In genomic region chr6:125073825-125074224, GRCm38 (mm10) we compare ENCODE assay signal across 25 mouse cellular contexts. TPM values are rescaled to one million over a fixed set of nuclear protein-coding genes. Genes with fewer than 3 reads are reported as not detected.
DNase-seq lines count a peak whose midpoint lies in the region; ATAC-seq and TF ChIP-seq lines count a peak whose summit lies in the region.
"Had no signal": no experiment of that assay in that cellular context is flagged by ENCODE, and none has a peak within 500 bp of the region (broad histone marks: within the 10 kb centered on the region; RNA-seq: fewer than 3 reads in every experiment).

No protein-coding gene starts in this region.

- peaks cover 18% of the 10 kb centered on the region; the same call in 1 of the 2 replicates for H3K4me1 ChIP-seq in spleen, adult 2 months (ENCODE audit: control insufficient read depth, insufficient read depth, insufficient read length)
- peaks cover 27% of the 10 kb centered on the region for H3K4me1 ChIP-seq in bone marrow macrophage, adult 2 months (ENCODE audit: control insufficient read depth, insufficient read depth, low read length)
- peaks cover 25% of the 10 kb centered on the region for H3K4me1 ChIP-seq in forebrain, embryonic 15.5 days
- H3K4me1 ChIP-seq: stomach, embryonic 15.5 days had no signal

- DNase-seq in spleen, adult 2 months (ENCODE audit: low read depth in 1 of 2, low spot score in 2 of 2), result peak in 1 of 2 experiments; percentile 7
- no peak for DNase-seq in spleen, adult 18-20 months
- DNase-seq in naive thymus-derived CD4-positive, alpha-beta T cell, adult 2 months (ENCODE audit: low read depth), result peak; percentile 70
- peak; percentile 32 to 36 for DNase-seq in thymus, postnatal 36 days
- DNase-seq in urinary bladder, adult 18-20 months (ENCODE audit: low spot score in 2 of 2), result no peak
- no peak for DNase-seq in layer of hippocampus, postnatal 36 days
- DNase-seq: adrenal gland, postnatal 10 days; gastrocnemius, postnatal 25 days; heart, postnatal 4 days; kidney, adult 11 months; midbrain, embryonic 14.5 days; retina, postnatal 1 day; right cerebral cortex, postnatal 4 days had no signal

- TF ChIP-seq CTCF in spleen, adult 2 months (IDR thresholded peaks at IDR 0.05; ENCODE audit: extremely low read depth, insufficient read depth, insufficient read length, insufficient replicate concordance), result no peak
- no peak for TF ChIP-seq CTCF in bone marrow macrophage, adult 2 months (IDR thresholded peaks at IDR 0.05; ENCODE audit: low read depth, low read length)

- peaks cover 2% of the 10 kb centered on the region; the same call in 1 of the 2 replicates for H3K36me3 ChIP-seq in spleen, adult 2 months (ENCODE audit: control insufficient read depth, insufficient read depth, low read length)
- no peaks in the 10 kb centered on the region for H3K36me3 ChIP-seq in forebrain, embryonic 15.5 days
- H3K36me3 ChIP-seq: embryonic facial prominence, embryonic 12.5 days; heart, embryonic 15.5 days; liver, embryonic 15.5 days; stomach, embryonic 15.5 days had no signal

- H3K27me3 ChIP-seq in spleen, adult 2 months (ENCODE audit: control insufficient read depth, insufficient read depth, low read length), result no peaks in the 10 kb centered on the region
- 0 out of 2 replicates have a peak, but pooled peaks cover 2% of the 10 kb centered on the region for H3K27me3 ChIP-seq in forebrain, embryonic 15.5 days
- H3K27me3 ChIP-seq: embryonic facial prominence, embryonic 12.5 days; liver, embryonic 15.5 days had no signal

- H3K4me3 ChIP-seq in spleen, adult 2 months (ENCODE audit: extremely low read depth, insufficient read depth, insufficient read length), result 0 out of 2 replicates have a peak overlapping the region, but pooled peaks have one; percentile 7
- peak overlapping the region; percentile 12; the same call in 1 of the 2 replicates for H3K4me3 ChIP-seq in bone marrow macrophage, adult 2 months (ENCODE audit: insufficient read depth, low read length)
- no peak overlapping the region for H3K4me3 ChIP-seq in forebrain, embryonic 15.5 days
- H3K4me3 ChIP-seq: embryonic facial prominence, embryonic 12.5 days; erythroblast, embryonic 14.5 days; heart, embryonic 15.5 days; liver, embryonic 15.5 days; megakaryocyte, embryonic 14.5 days; stomach, embryonic 15.5 days had no signal

- no peak overlapping the region for H3K9ac ChIP-seq in forebrain, embryonic 15.5 days (replicated peaks)
- H3K9ac ChIP-seq: embryonic facial prominence, embryonic 12.5 days; heart, embryonic 15.5 days; liver, embryonic 15.5 days; stomach, embryonic 15.5 days had no signal

- no peaks in the 10 kb centered on the region for H3K9me3 ChIP-seq in forebrain, embryonic 15.5 days
- H3K9me3 ChIP-seq: embryonic facial prominence, embryonic 12.5 days; heart, embryonic 15.5 days; liver, embryonic 15.5 days; megakaryocyte, embryonic 14.5 days; stomach, embryonic 15.5 days had no signal

- H3K27ac ChIP-seq in spleen, adult 2 months (ENCODE audit: insufficient read depth, low read length), result peak overlapping the region; percentile 30
- no peak overlapping the region for H3K27ac ChIP-seq in bone marrow macrophage, adult 2 months (ENCODE audit: insufficient read depth, low read depth, low read length)
- H3K27ac ChIP-seq in forebrain, embryonic 15.5 days (replicated peaks), result no peak overlapping the region
- H3K27ac ChIP-seq: embryonic facial prominence, embryonic 12.5 days; heart, embryonic 15.5 days; kidney, postnatal 0 days; liver, embryonic 15.5 days; stomach, embryonic 15.5 days had no signal

- no peak for ATAC-seq in forebrain, embryonic 15.5 days (replicated peaks)
- ATAC-seq: forebrain, embryonic 14.5 days; hindbrain, embryonic 16.5 days; lung, postnatal 0 days had no signal

- TF ChIP-seq POLR2A in spleen, adult 2 months (IDR thresholded peaks at IDR 0.05; ENCODE audit: low read depth, low read length), result no peak
- TF ChIP-seq POLR2A in bone marrow macrophage, adult 2 months (IDR thresholded peaks at IDR 0.05; ENCODE audit: borderline replicate concordance, low read depth, low read length), result no peak

- 14% methylated on average over 8 of the region's 8 CpGs for WGBS in spleen, adult 2 months
- WGBS in forebrain, embryonic 15.5 days, result 57% methylated on average over 8 of the region's 8 CpGs

- no peak overlapping the region for H3K4me2 ChIP-seq in forebrain, embryonic 15.5 days (replicated peaks)
- H3K4me2 ChIP-seq: embryonic facial prominence, embryonic 12.5 days; heart, embryonic 15.5 days; liver, embryonic 15.5 days; stomach, embryonic 15.5 days had no signal

RNA-seq across cellular contexts. Expression of gene Lpar5, which starts 6.1 kb away (rescaled TPM):
- polyA plus RNA-seq in spleen, adult 2 months (2012; rRNA removed), result 62.1 and 64.3 TPM in 2 replicates
- 33.2 and 43.3 TPM in 2 replicates for polyA plus RNA-seq in bone marrow macrophage, adult 2 months (2012; ENCODE audit: insufficient read depth, insufficient read length, missing spikeins)
- under 1 TPM; 0.53 to 0.75 TPM for total RNA-seq in layer of hippocampus, postnatal 36 days (2021)
- polyA plus RNA-seq in forebrain, embryonic 15.5 days (2015; fragmentation: Nextera tagmentation; extraction: Ambion mirVana), result 0.50 and 0.71 TPM in 2 replicates
- total RNA-seq: gastrocnemius, postnatal 25 days; heart, postnatal 4 days had no signal

RNA-seq across cellular contexts. Expression of gene Chd4, which starts 22.0 kb away (rescaled TPM):
- polyA plus RNA-seq in spleen, adult 2 months (2012; rRNA removed), result 87.4 and 196 TPM in 2 replicates
- polyA plus RNA-seq in bone marrow macrophage, adult 2 months (2012; ENCODE audit: insufficient read depth, insufficient read length, missing spikeins), result 122 and 144 TPM in 2 replicates
- 100 to 1,000 TPM; 172 to 173 TPM for total RNA-seq in layer of hippocampus, postnatal 36 days (2021)
- polyA plus RNA-seq in forebrain, embryonic 15.5 days (2015; fragmentation: Nextera tagmentation; extraction: Ambion mirVana), result 98.9 and 112 TPM in 2 replicates

RNA-seq across cellular contexts. Expression of gene Acrbp, which starts 24.3 kb away (rescaled TPM):
- polyA plus RNA-seq in spleen, adult 2 months (2012; rRNA removed), result 34.4 and 35.8 TPM in 2 replicates
- polyA plus RNA-seq in bone marrow macrophage, adult 2 months (2012; ENCODE audit: insufficient read depth, insufficient read length, missing spikeins), result 28.7 and 29.3 TPM in 2 replicates
- total RNA-seq in layer of hippocampus, postnatal 36 days (2021), result 10 to 100 TPM; 13.4 to 17.8 TPM
- polyA plus RNA-seq in forebrain, embryonic 15.5 days (2015; fragmentation: Nextera tagmentation; extraction: Ambion mirVana), result 21.9 and 26.2 TPM in 2 replicates

RNA-seq across cellular contexts. Expression of gene Ing4, which starts 34.3 kb away (rescaled TPM):
- 31.8 and 36.2 TPM in 2 replicates for polyA plus RNA-seq in spleen, adult 2 months (2012; rRNA removed)
- polyA plus RNA-seq in bone marrow macrophage, adult 2 months (2012; ENCODE audit: insufficient read depth, insufficient read length, missing spikeins), result 110 and 113 TPM in 2 replicates
- 10 to 100 TPM; 56.9 to 65.7 TPM for total RNA-seq in layer of hippocampus, postnatal 36 days (2021)
- polyA plus RNA-seq in forebrain, embryonic 15.5 days (2015; fragmentation: Nextera tagmentation; extraction: Ambion mirVana), result 207 and 211 TPM in 2 replicates

RNA-seq across cellular contexts. Expression of gene Nop2, which starts 57.9 kb away (rescaled TPM):
- polyA plus RNA-seq in spleen, adult 2 months (2012; rRNA removed), result 14.0 and 16.2 TPM in 2 replicates
- 10.7 and 11.4 TPM in 2 replicates for polyA plus RNA-seq in bone marrow macrophage, adult 2 months (2012; ENCODE audit: insufficient read depth, insufficient read length, missing spikeins)
- total RNA-seq in layer of hippocampus, postnatal 36 days (2021), result 10 to 100 TPM; 30.2 to 34.4 TPM
- 51.1 and 51.8 TPM in 2 replicates for polyA plus RNA-seq in forebrain, embryonic 15.5 days (2015; fragmentation: Nextera tagmentation; extraction: Ambion mirVana)

Comparison
In these comparisons a context has a peak if more than half of its experiments do, and no peak if none do; other contexts are left out.
1. DNase-seq: peak in naive thymus-derived CD4-positive, alpha-beta T cell, adult 2 months (single experiment) and thymus, postnatal 36 days (2 of 2); none in spleen, adult 18-20 months (0 of 2), urinary bladder, adult 18-20 months (0 of 2) and layer of hippocampus, postnatal 36 days (0 of 2).
2. RNA of gene Lpar5, which starts 6.1 kb away (polyA plus RNA-seq): 62.1 to 64.3 TPM in spleen, adult 2 months and 33.2 to 43.3 TPM in bone marrow macrophage, adult 2 months; 0.50 to 0.71 TPM in forebrain, embryonic 15.5 days; every median in the first group is over 10 times any median in the second.